Mouse (Mus musculus) erythroblast, embryonic 14.5 days (primary cell): ENCODE results near the gene Smg9.

Experiments used
- GATA1 ChIP-seq: IDR thresholded peaks from 2 replicates; pipeline ENCODE4 v1.6.1; 2012; ENCODE audit warnings: low read length, inconsistent platforms, mixed read lengths
- TAL1 ChIP-seq: IDR thresholded peaks from 3 replicates; pipeline ENCODE4 v1.6.1; 2012; ENCODE audit warnings: low read length, inconsistent platforms, mixed read lengths

DNA sequence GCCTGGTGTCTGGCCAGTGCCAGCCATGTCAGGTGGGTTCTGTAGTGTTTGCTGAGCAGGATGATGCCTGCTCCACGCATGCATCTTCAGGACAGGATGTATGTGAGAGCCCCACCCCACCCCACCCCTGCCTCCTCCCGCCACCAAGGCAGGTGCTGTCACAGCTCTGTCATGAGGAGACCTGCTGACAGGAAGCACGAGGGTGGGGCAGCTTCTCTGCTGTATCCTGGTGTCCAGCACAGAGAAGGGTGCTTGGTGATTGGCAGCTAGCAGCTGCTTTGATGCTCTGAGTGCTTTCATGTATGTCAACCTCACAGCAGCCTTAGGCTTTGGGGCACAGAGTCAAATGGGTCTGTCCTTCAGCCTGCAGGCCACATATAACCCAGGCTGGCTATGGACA lies 14.2 kb downstream of the Smg9 start:
- TF ChIP-seq GATA1 = no peak
- TF ChIP-seq TAL1 = no peak
